Comparison of ENCODE assay signal across 7 mouse cellular contexts in genomic region chr4:131873293-131874168, GRCm38 (mm10). TPM values are rescaled to one million over a fixed set of nuclear protein-coding genes. Genes with fewer than 3 reads are reported as not detected.
DNase-seq lines count a peak whose midpoint lies in the region; ATAC-seq lines count a peak whose summit lies in the region.

Srsf4 (plus strand) TSS chr4:131873617.

- peaks cover 14% of the 10 kb centered on the region for H3K4me1 ChIP-seq in intestine, embryonic 15.5 days (replicated peaks)
- peaks cover 43% of the 10 kb centered on the region for H3K4me1 ChIP-seq in midbrain, embryonic 10.5 days

- WGBS in intestine, embryonic 15.5 days, result under 1% methylated on average over 97 of the region's 116 CpGs
- under 1% methylated on average over 106 of the region's 116 CpGs for whole genome bisulfite sequencing in midbrain, embryonic 10.5 days

- peak within 1 kb of the TSS; percentile 100 for H3K9ac ChIP-seq in intestine, embryonic 15.5 days

- H3K4me3 ChIP-seq in intestine, embryonic 15.5 days (replicated peaks), result peak within 1 kb of the TSS; percentile 98
- peak within 1 kb of the TSS; percentile 83 for H3K4me3 ChIP-seq in midbrain, embryonic 10.5 days

- intact Hi-C loops in gastrocnemius, postnatal 36 days (cut with DNase I), result no loop called here
- intact Hi-C loops in left cerebral cortex, postnatal 25 days (cut with DNase I), result loop anchor here (5.0 kb wide), 1 partner anchor 339 kb away; the partner anchor contains the start of gene Ythdf2

- H3K4me2 ChIP-seq in intestine, embryonic 15.5 days (replicated peaks), result peak within 1 kb of the TSS; percentile 77

- ATAC-seq in intestine, embryonic 15.5 days, result peak; percentile 97

- no peaks in the 10 kb centered on the region for H3K36me3 ChIP-seq in intestine, embryonic 15.5 days
- H3K36me3 ChIP-seq in midbrain, embryonic 10.5 days, result peaks cover 12% of the 10 kb centered on the region

- no peaks in the 10 kb centered on the region for H3K9me3 ChIP-seq in intestine, embryonic 15.5 days
- H3K9me3 ChIP-seq in midbrain, embryonic 10.5 days (replicated peaks), result no peaks in the 10 kb centered on the region

- peak; percentile 90 to 91 for DNase-seq in adrenal gland, adult 18-20 months (ENCODE audit: low spot score in 2 of 2)
- peak; percentile 99 for DNase-seq in embryo, embryonic 11 days
- DNase-seq in gastrocnemius, postnatal 36 days, result peak; percentile 88 to 91
- DNase-seq in left cerebral cortex, postnatal 25 days (ENCODE audit: low spot score in 2 of 2), result peak; percentile 94 to 95
- peak; percentile 98 for DNase-seq in midbrain, embryonic 10.5 days (ENCODE audit: low spot score)
- DNase-seq in right cerebral cortex, postnatal 4 days, result peak; percentile 97

- H3K27me3 ChIP-seq in intestine, embryonic 15.5 days (replicated peaks), result no peaks in the 10 kb centered on the region
- no peaks in the 10 kb centered on the region for H3K27me3 ChIP-seq in midbrain, embryonic 10.5 days (ENCODE audit: low read depth, poor library complexity, severe bottlenecking)

- peak within 1 kb of the TSS; percentile 100 for H3K27ac ChIP-seq in intestine, embryonic 15.5 days
- peak within 1 kb of the TSS; percentile 100 for H3K27ac ChIP-seq in midbrain, embryonic 10.5 days (replicated peaks)

RNA-seq across cellular contexts. Expression of gene Srsf4, which starts in this region (rescaled TPM):
- total RNA-seq in adrenal gland, adult 18-20 months (2021), result 10 to 100 TPM; 59.7 to 62.5 TPM
- total RNA-seq in gastrocnemius, postnatal 36 days (2021), result 10 to 100 TPM; 27.8 to 28.4 TPM
- 86.6 and 92.6 TPM in 2 replicates for polyA plus RNA-seq in intestine, embryonic 15.5 days (2015; fragmentation: Nextera tagmentation; extraction: Ambion mirVana)
- total RNA-seq in left cerebral cortex, postnatal 25 days (2021), result 10 to 100 TPM; 66.3 to 70.5 TPM
- polyA plus RNA-seq in midbrain, embryonic 10.5 days (2016; fragmentation: Nextera tagmentation; extraction: Ambion mirVana), result 147 and 157 TPM in 2 replicates

Comparison
In these comparisons a context has a peak if more than half of its experiments do, and no peak if none do; other contexts are left out.
1. Peak in every context shown above with its lines: DNase-seq, ATAC-seq, H3K4me3 ChIP-seq and H3K27ac ChIP-seq.